Mouse (Mus musculus) ES-E14 (cell line): ENCODE data around the gene Med11.

Experiments used
- CHD2 ChIP-seq: IDR thresholded peaks from 2 replicates; pipeline ENCODE4 v1.6.1; 2014; ENCODE audit warnings: mild to moderate bottlenecking, low read depth, low read length, inconsistent platforms
- ZNF384 ChIP-seq: IDR thresholded peaks from 2 replicates; pipeline ENCODE4 v1.6.1; 2012; ENCODE audit warnings: low read depth, low read length, inconsistent platforms

- no peak for TF ChIP-seq CHD2
- no peak for TF ChIP-seq ZNF384
Measured at GRCm38 (mm10) chr11:70502018-70502417, 50.3 kb downstream of the Med11 start.
